Mouse (Mus musculus): ENCODE measurements at regions not wholly inside any gene's neighbourhood (a gene's known extent, or its start where the extent isn't known, plus 50 kb on each side); places are given as distances from the start of the nearest gene placed in this dataset.

- DNase-seq (ENCODE audit: extremely low read depth, low read depth, low spot score): peak; percentile 61
- WGBS: 18% methylated on average over 2 of the region's 2 CpGs
- TF ChIP-seq CTCF (IDR thresholded peaks at IDR 0.05; ENCODE audit: low read depth, low read length) (no peak), POLR2A (IDR thresholded peaks at IDR 0.05; ENCODE audit: extremely low read depth, insufficient read depth, low read length) (no peak)
- Histone ChIP-seq H3K4me1 (ENCODE audit: control insufficient read depth, insufficient read depth, low read length) (peaks cover 2% of the 10 kb centered on the region; the same call in 1 of the 2 replicates), H3K27ac (replicated peaks; ENCODE audit: insufficient read depth, low read depth, low read length) (peak overlapping the region; percentile 91), H3K36me3 (ENCODE audit: control insufficient read depth, insufficient read depth, low read length) (no peaks in the 10 kb centered on the region), H3K9ac (ENCODE audit: low read depth, low read length) (no peak overlapping the region), H3K79me2 (ENCODE audit: control insufficient read depth, insufficient read depth, low read length) (no peaks in the 10 kb centered on the region), H3K4me3 (ENCODE audit: insufficient read depth, low read depth, low read length) (no peak overlapping the region), H3K27me3 (ENCODE audit: control insufficient read depth, insufficient read depth, low read length) (no peaks in the 10 kb centered on the region)
Measured at GRCm38 (mm10) chr3:52494924-52495323, 226.8 kb downstream of the Foxo1 start.

GRCm38 (mm10) chr3:52479186-52479585, 211.1 kb downstream of the Foxo1 start:
- Histone ChIP-seq H3K4me3 (ENCODE audit: insufficient read depth, low read depth, low read length) (no peak overlapping the region), H3K27me3 (ENCODE audit: control insufficient read depth, insufficient read depth, low read length) (no peaks in the 10 kb centered on the region), H3K36me3 (ENCODE audit: control insufficient read depth, insufficient read depth, low read length) (no peaks in the 10 kb centered on the region), H3K9ac (ENCODE audit: low read depth, low read length) (no peak overlapping the region), H3K4me1 (ENCODE audit: control insufficient read depth, insufficient read depth, low read length) (peaks cover 6% of the 10 kb centered on the region; the same call in 1 of the 2 replicates), H3K79me2 (ENCODE audit: control insufficient read depth, insufficient read depth, low read length) (no peaks in the 10 kb centered on the region), H3K27ac (replicated peaks; ENCODE audit: insufficient read depth, low read depth, low read length) (no peak overlapping the region)
- peak; percentile 93 for DNase-seq (ENCODE audit: extremely low read depth, low read depth, low spot score)
- TF ChIP-seq POLR2A (IDR thresholded peaks at IDR 0.05; ENCODE audit: extremely low read depth, insufficient read depth, low read length) (no peak), CTCF (IDR thresholded peaks at IDR 0.05; ENCODE audit: low read depth, low read length) (no peak)
- WGBS: 26% methylated on average over 5 of the region's 5 CpGs

DNA sequence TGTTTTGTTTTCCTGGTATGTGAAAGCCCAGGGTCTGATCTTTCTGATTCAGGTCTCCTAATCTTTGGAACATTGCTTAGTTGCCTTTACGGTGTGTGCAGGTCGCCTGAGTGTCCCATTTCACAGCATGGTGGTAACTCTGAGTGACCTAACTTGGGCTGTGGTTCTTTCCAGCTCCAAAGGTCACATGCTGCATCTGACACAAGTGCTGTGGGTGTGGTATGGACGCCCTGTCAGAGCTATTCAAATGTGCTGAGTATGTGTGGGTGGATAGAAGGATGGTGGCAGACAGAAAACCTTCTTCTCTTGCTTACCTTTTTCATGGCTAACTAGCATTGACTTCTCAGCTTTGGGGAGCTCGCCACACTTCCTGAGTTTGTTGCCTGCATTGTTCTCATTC, 201.8 kb downstream of the Foxo1 start:
- DNase-seq (ENCODE audit: extremely low read depth, low read depth, low spot score): peak; percentile 45
- 68% methylated on average over 4 of the region's 4 CpGs for WGBS
- no peak overlapping the region for H3K4me3 ChIP-seq (ENCODE audit: insufficient read depth, low read depth, low read length)
- H3K4me1 ChIP-seq (ENCODE audit: control insufficient read depth, insufficient read depth, low read length): peaks cover 7% of the 10 kb centered on the region
- no peaks in the 10 kb centered on the region for H3K27me3 ChIP-seq (ENCODE audit: control insufficient read depth, insufficient read depth, low read length)
- no peaks in the 10 kb centered on the region for H3K36me3 ChIP-seq (ENCODE audit: control insufficient read depth, insufficient read depth, low read length)
- no peak overlapping the region for H3K27ac ChIP-seq (replicated peaks; ENCODE audit: insufficient read depth, low read depth, low read length)
- TF ChIP-seq POLR2A (IDR thresholded peaks at IDR 0.05; ENCODE audit: extremely low read depth, insufficient read depth, low read length) (no peak), CTCF (IDR thresholded peaks at IDR 0.05; ENCODE audit: low read depth, low read length) (no peak)
- H3K9ac ChIP-seq (ENCODE audit: low read depth, low read length): no peak overlapping the region
- H3K79me2 ChIP-seq (ENCODE audit: control insufficient read depth, insufficient read depth, low read length): no peaks in the 10 kb centered on the region

- 39% methylated on average over 5 of the region's 5 CpGs for WGBS
- H3K27me3 ChIP-seq (ENCODE audit: control insufficient read depth, insufficient read depth, low read length): no peaks in the 10 kb centered on the region
- H3K9ac ChIP-seq (ENCODE audit: low read depth, low read length): no peak overlapping the region
- peak; percentile 71 for DNase-seq (ENCODE audit: extremely low read depth, low read depth, low spot score)
- peaks cover 7% of the 10 kb centered on the region for H3K4me1 ChIP-seq (ENCODE audit: control insufficient read depth, insufficient read depth, low read length)
- no peaks in the 10 kb centered on the region for H3K36me3 ChIP-seq (ENCODE audit: control insufficient read depth, insufficient read depth, low read length)
- no peak overlapping the region for H3K27ac ChIP-seq (replicated peaks; ENCODE audit: insufficient read depth, low read depth, low read length)
- H3K79me2 ChIP-seq (ENCODE audit: control insufficient read depth, insufficient read depth, low read length): no peaks in the 10 kb centered on the region
- no peak overlapping the region for H3K4me3 ChIP-seq (ENCODE audit: insufficient read depth, low read depth, low read length)
- TF ChIP-seq CTCF (IDR thresholded peaks at IDR 0.05; ENCODE audit: low read depth, low read length): no peak
- TF ChIP-seq POLR2A (IDR thresholded peaks at IDR 0.05; ENCODE audit: extremely low read depth, insufficient read depth, low read length): no peak
Measured at GRCm38 (mm10) chr3:52469397-52469796, 201.3 kb downstream of the Foxo1 start.

GRCm38 (mm10) chr3:52468326-52468725, 200.2 kb downstream of the Foxo1 start:
- 32% methylated on average over 8 of the region's 8 CpGs for WGBS
- H3K4me1 ChIP-seq (ENCODE audit: control insufficient read depth, insufficient read depth, low read length): peaks cover 9% of the 10 kb centered on the region
- no peak for TF ChIP-seq CTCF (IDR thresholded peaks at IDR 0.05; ENCODE audit: low read depth, low read length)
- TF ChIP-seq POLR2A (IDR thresholded peaks at IDR 0.05; ENCODE audit: extremely low read depth, insufficient read depth, low read length): no peak
- H3K9ac ChIP-seq (ENCODE audit: low read depth, low read length): no peak overlapping the region
- DNase-seq (ENCODE audit: extremely low read depth, low read depth, low spot score): peak; percentile 72
- H3K36me3 ChIP-seq (ENCODE audit: control insufficient read depth, insufficient read depth, low read length): no peaks in the 10 kb centered on the region
- H3K4me3 ChIP-seq (ENCODE audit: insufficient read depth, low read depth, low read length): no peak overlapping the region
- H3K27ac ChIP-seq (replicated peaks; ENCODE audit: insufficient read depth, low read depth, low read length): no peak overlapping the region
- no peaks in the 10 kb centered on the region for H3K27me3 ChIP-seq (ENCODE audit: control insufficient read depth, insufficient read depth, low read length)
- no peaks in the 10 kb centered on the region for H3K79me2 ChIP-seq (ENCODE audit: control insufficient read depth, insufficient read depth, low read length)

- no peak for DNase-seq (ENCODE audit: extremely low read depth, low read depth, low spot score)
- Histone ChIP-seq H3K9ac (ENCODE audit: low read depth, low read length) (no peak overlapping the region), H3K36me3 (ENCODE audit: control insufficient read depth, insufficient read depth, low read length) (no peaks in the 10 kb centered on the region), H3K79me2 (ENCODE audit: control insufficient read depth, insufficient read depth, low read length) (no peaks in the 10 kb centered on the region), H3K27me3 (ENCODE audit: control insufficient read depth, insufficient read depth, low read length) (no peaks in the 10 kb centered on the region), H3K4me3 (ENCODE audit: insufficient read depth, low read depth, low read length) (no peak overlapping the region), H3K4me1 (ENCODE audit: control insufficient read depth, insufficient read depth, low read length) (peaks cover 9% of the 10 kb centered on the region), H3K27ac (replicated peaks; ENCODE audit: insufficient read depth, low read depth, low read length) (no peak overlapping the region)
- WGBS: 73% methylated on average over 3 of the region's 3 CpGs
- no peak for TF ChIP-seq CTCF (IDR thresholded peaks at IDR 0.05; ENCODE audit: low read depth, low read length)
- TF ChIP-seq POLR2A (IDR thresholded peaks at IDR 0.05; ENCODE audit: extremely low read depth, insufficient read depth, low read length): no peak
Measured at GRCm38 (mm10) chr3:52467876-52468275, 199.7 kb downstream of the Foxo1 start.
